Mouse (Mus musculus) cerebellum, postnatal 25 days (tissue): ENCODE results near the gene Gm10058.
"Not testable (repeated sequence)": the region's sequence is repeated elsewhere in the genome, so short reads cannot be mapped to it uniquely, and the experiment has no call there.

Experiments used
- DNase-seq, 2 experiments: peaks; one replicate each; pipeline ENCODE4 v3.0.0; 2021; ENCODE audit warnings: mixed read lengths in 2 of 2

The Gm10058 gene

GRCm38 (mm10) chrX:27946785-27947184 lies at the start of gene Gm10058:
Gene Gm10058, minus strand, starts transcription at chrX:27946885.
- not testable (repeated sequence) for DNase-seq
